Mouse (Mus musculus): ENCODE results near the gene Bcor. TPM values are rescaled to one million over a fixed set of nuclear protein-coding genes. Genes with fewer than 3 reads are reported as not detected.

The Bcor gene
- polyA plus RNA-seq, 1 experiment: 15.8 TPM

DNA sequence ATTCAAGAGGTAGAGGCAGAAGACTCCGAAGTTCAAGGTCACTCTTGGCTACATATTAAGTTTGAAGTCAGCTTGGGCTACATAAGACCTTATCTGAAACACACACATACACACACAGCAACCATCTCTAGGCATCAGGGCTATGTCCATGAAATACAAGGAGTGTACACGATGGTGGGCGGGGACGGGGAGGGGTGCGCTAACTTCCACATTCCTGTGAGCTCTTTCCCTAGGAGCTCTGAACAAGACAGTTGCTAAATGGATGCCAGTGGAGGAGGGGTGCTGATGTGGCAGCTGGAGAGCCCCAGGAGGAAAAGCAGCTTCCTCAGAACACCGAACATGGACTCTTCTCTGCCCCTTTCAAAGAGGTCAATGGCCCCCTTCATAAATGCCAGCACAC, 49.6 kb downstream of the Bcor start:
- no peak overlapping the region for H3K4me3 ChIP-seq (ENCODE audit: low read depth, low read length)
- no peak overlapping the region for H3K27ac ChIP-seq (ENCODE audit: insufficient read depth, low read length)
- H3K36me3 ChIP-seq (ENCODE audit: control insufficient read depth, insufficient read depth, low read length, poor library complexity, severe bottlenecking): no peaks in the 10 kb centered on the region
- no peaks in the 10 kb centered on the region for H3K4me1 ChIP-seq (ENCODE audit: control insufficient read depth, insufficient read depth, low read length)
- TF ChIP-seq CTCF (IDR thresholded peaks at IDR 0.05; ENCODE audit: low read depth, low read length): no peak
- TF ChIP-seq POLR2A (IDR thresholded peaks at IDR 0.05; ENCODE audit: insufficient read depth, low read length): no peak
- TF ChIP-seq EP300 (IDR thresholded peaks at IDR 0.05; ENCODE audit: insufficient read depth, low read depth, low read length): no peak
- H3K27me3 ChIP-seq (ENCODE audit: control insufficient read depth, insufficient read depth, low read length, poor library complexity, severe bottlenecking): no peaks in the 10 kb centered on the region
- H3K9me3 ChIP-seq (replicated peaks; ENCODE audit: control insufficient read depth, insufficient read depth, low read length, poor library complexity, severe bottlenecking): no peaks in the 10 kb centered on the region
- no peak overlapping the region for H3K9ac ChIP-seq (ENCODE audit: low read depth, poor library complexity, severe bottlenecking)

DNA sequence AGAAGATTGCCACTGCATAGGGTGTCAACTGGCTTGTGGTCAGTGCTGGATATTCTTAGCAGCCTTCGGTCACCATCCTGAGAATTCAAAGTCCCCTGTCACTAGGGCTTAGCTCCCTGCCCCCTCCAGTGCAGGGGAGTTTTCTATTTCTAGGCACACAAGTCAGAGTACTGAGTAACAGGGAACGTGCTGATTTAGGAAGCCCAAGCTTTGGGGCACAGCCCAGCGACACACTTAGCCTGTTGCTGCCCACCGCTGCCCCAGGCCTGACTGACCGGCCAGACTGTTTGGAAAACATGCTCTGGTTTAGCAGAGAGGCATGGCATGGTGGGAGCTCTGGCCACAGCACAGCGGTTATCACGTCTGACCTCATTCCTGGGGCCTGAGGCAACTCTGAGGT, 54.8 kb downstream of the Bcor start:
- TF ChIP-seq CTCF (IDR thresholded peaks at IDR 0.05; ENCODE audit: low read depth, low read length) (no peak), EP300 (IDR thresholded peaks at IDR 0.05; ENCODE audit: insufficient read depth, low read depth, low read length) (no peak), POLR2A (IDR thresholded peaks at IDR 0.05; ENCODE audit: insufficient read depth, low read length) (no peak)
- Histone ChIP-seq H3K9ac (ENCODE audit: low read depth, poor library complexity, severe bottlenecking) (no peak overlapping the region), H3K9me3 (replicated peaks; ENCODE audit: control insufficient read depth, insufficient read depth, low read length, poor library complexity, severe bottlenecking) (no peaks in the 10 kb centered on the region), H3K4me1 (ENCODE audit: control insufficient read depth, insufficient read depth, low read length) (no peaks in the 10 kb centered on the region), H3K36me3 (ENCODE audit: control insufficient read depth, insufficient read depth, low read length, poor library complexity, severe bottlenecking) (no peaks in the 10 kb centered on the region), H3K4me3 (ENCODE audit: low read depth, low read length) (no peak overlapping the region), H3K27me3 (ENCODE audit: control insufficient read depth, insufficient read depth, low read length, poor library complexity, severe bottlenecking) (no peaks in the 10 kb centered on the region), H3K27ac (ENCODE audit: insufficient read depth, low read length) (no peak overlapping the region)

DNA sequence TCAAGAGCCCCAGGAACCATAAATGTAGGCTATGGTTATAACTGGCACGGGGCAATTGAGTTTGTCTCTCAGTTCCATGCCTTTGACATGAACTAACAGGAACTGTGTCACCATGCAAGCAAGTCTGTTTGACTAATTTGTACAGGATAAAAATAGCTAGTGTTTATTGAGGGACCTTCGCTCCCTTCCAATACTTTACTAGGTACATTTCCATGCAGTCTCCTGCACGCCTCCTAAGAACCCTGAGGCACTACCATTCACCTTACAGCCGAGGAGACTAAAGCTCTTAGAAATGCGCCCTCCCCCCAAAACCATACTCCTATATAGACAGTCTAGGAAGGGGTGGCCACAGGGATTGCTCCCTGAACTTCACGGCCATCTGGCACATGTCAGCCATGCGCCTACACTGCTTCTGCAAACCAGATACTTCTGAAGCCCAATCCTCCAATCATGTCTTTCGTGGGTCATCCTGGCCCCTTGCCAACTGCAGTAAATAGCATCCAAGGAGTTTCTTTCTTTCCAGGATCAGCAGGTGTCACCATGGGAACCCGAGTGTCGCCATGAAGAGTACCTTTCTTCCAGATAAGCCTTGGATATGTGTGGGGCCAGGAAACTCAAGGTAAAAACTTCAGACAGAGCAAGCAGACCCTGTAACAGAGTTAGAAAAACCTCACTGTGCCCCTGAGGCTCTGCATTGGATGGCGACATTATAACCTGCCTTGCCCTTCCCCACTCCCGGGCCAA, 63.2 kb downstream of the Bcor start:
- H3K9ac ChIP-seq (ENCODE audit: low read depth, poor library complexity, severe bottlenecking): no peak overlapping the region
- peaks cover 3% of the 10 kb centered on the region for H3K27me3 ChIP-seq (ENCODE audit: control insufficient read depth, insufficient read depth, low read length, poor library complexity, severe bottlenecking)
- no peaks in the 10 kb centered on the region for H3K36me3 ChIP-seq (ENCODE audit: control insufficient read depth, insufficient read depth, low read length, poor library complexity, severe bottlenecking)
- H3K4me3 ChIP-seq (ENCODE audit: low read depth, low read length): no peak overlapping the region
- no peak overlapping the region for H3K27ac ChIP-seq (ENCODE audit: insufficient read depth, low read length)
- H3K9me3 ChIP-seq (replicated peaks; ENCODE audit: control insufficient read depth, insufficient read depth, low read length, poor library complexity, severe bottlenecking): no peaks in the 10 kb centered on the region
- TF ChIP-seq POLR2A (IDR thresholded peaks at IDR 0.05; ENCODE audit: insufficient read depth, low read length) (no peak), CTCF (IDR thresholded peaks at IDR 0.05; ENCODE audit: low read depth, low read length) (no peak), EP300 (IDR thresholded peaks at IDR 0.05; ENCODE audit: insufficient read depth, low read depth, low read length) (no peak)
- H3K4me1 ChIP-seq (ENCODE audit: control insufficient read depth, insufficient read depth, low read length): no peaks in the 10 kb centered on the region

DNA sequence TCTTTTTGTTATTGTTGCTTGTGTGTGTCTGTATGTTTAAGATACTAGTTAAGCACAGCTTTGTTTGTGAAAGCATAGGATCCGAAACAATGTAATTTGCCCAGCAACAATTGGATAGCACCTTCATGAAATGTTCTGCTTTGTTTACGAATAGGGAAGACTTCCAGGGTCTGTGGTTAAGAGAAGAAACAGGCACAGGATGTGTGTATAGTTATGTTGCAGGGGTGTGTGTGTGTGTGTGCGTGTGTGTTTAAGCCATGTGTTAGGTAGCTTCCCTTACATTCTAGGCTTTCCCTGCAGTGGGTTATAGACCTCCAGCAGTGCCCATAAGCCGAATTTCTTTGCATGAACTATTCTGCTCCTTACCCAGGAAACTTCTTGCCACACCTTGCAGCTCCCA, 66.8 kb downstream of the Bcor start:
- no peaks in the 10 kb centered on the region for H3K36me3 ChIP-seq (ENCODE audit: control insufficient read depth, insufficient read depth, low read length, poor library complexity, severe bottlenecking)
- H3K4me1 ChIP-seq (ENCODE audit: control insufficient read depth, insufficient read depth, low read length): no peaks in the 10 kb centered on the region
- H3K4me3 ChIP-seq (ENCODE audit: low read depth, low read length): no peak overlapping the region
- no peak overlapping the region for H3K9ac ChIP-seq (ENCODE audit: low read depth, poor library complexity, severe bottlenecking)
- no peak overlapping the region for H3K27ac ChIP-seq (ENCODE audit: insufficient read depth, low read length)
- TF ChIP-seq CTCF (IDR thresholded peaks at IDR 0.05; ENCODE audit: low read depth, low read length): no peak
- TF ChIP-seq POLR2A (IDR thresholded peaks at IDR 0.05; ENCODE audit: insufficient read depth, low read length): no peak
- no peak for TF ChIP-seq EP300 (IDR thresholded peaks at IDR 0.05; ENCODE audit: insufficient read depth, low read depth, low read length)
- no peaks in the 10 kb centered on the region for H3K9me3 ChIP-seq (replicated peaks; ENCODE audit: control insufficient read depth, insufficient read depth, low read length, poor library complexity, severe bottlenecking)
- H3K27me3 ChIP-seq (ENCODE audit: control insufficient read depth, insufficient read depth, low read length, poor library complexity, severe bottlenecking): peaks cover 11% of the 10 kb centered on the region

DNA sequence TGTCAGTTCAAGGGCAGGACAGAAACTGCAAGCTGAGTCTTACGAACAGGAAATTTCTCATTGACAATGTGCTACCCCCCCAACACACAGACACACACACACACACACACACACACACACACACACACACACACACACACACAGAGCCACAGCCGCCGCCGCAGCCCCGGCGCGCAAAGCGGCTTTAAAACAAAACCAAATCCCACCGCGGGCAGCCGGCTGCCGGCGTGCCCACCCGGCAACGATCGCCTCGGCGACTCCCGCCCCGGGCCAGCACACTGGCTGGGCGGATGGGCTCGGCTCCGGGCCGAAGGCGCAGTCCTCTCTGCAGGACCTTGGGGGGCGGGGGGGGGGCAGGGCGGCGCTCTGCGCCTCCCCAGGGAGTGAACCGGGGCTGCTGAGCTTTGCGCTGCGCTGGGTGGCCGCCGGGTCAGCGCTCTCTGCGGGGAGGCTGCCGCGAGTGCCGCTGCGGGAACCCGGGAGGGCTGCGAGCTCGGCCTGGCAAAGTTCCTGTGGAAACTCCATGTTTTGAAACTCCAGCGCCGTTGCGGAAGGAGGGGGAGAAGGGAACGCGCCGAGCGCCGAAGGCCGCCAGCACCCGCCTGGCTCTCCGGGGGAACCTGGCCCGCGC, 68.6 kb downstream of the Bcor start:
- no peak overlapping the region for H3K27ac ChIP-seq (ENCODE audit: insufficient read depth, low read length)
- TF ChIP-seq CTCF (IDR thresholded peaks at IDR 0.05; ENCODE audit: low read depth, low read length) (no peak), EP300 (IDR thresholded peaks at IDR 0.05; ENCODE audit: insufficient read depth, low read depth, low read length) (no peak), POLR2A (IDR thresholded peaks at IDR 0.05; ENCODE audit: insufficient read depth, low read length) (no peak)
- H3K27me3 ChIP-seq (ENCODE audit: control insufficient read depth, insufficient read depth, low read length, poor library complexity, severe bottlenecking): peaks cover 19% of the 10 kb centered on the region
- no peaks in the 10 kb centered on the region for H3K36me3 ChIP-seq (ENCODE audit: control insufficient read depth, insufficient read depth, low read length, poor library complexity, severe bottlenecking)
- H3K4me3 ChIP-seq (ENCODE audit: low read depth, low read length): peak overlapping the region; percentile 31
- peak overlapping the region; percentile 80 for H3K9ac ChIP-seq (ENCODE audit: low read depth, poor library complexity, severe bottlenecking)
- no peaks in the 10 kb centered on the region for H3K9me3 ChIP-seq (replicated peaks; ENCODE audit: control insufficient read depth, insufficient read depth, low read length, poor library complexity, severe bottlenecking)
- no peaks in the 10 kb centered on the region for H3K4me1 ChIP-seq (ENCODE audit: control insufficient read depth, insufficient read depth, low read length)

DNA sequence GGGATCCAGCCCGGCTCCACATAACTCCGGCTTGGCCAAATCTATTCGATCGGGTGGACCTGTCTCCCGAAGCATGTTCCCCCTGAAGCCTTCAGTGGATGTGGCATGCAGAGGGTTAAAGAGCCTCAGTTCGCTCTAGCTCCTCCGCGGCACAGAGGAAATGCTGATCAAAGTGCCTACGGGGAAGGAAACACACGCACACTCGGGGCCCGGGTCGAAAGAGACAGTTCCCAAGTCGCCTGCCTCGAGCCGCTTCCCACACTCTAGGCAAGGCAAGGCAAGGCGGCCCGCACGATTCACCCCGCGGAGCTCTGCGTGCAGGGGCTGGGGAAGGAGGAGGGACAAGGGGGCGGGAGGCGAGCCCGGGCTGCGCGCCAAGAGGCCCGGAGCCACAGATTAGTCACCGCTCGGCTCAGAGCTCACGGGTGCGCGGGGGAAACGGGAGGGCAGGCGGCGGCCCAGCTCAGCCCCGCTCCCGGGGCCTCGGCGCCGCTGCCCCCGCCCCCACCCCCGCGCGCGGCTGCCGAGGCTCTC, 69.2 kb downstream of the Bcor start:
- no peak for TF ChIP-seq POLR2A (IDR thresholded peaks at IDR 0.05; ENCODE audit: insufficient read depth, low read length)
- no peak for TF ChIP-seq EP300 (IDR thresholded peaks at IDR 0.05; ENCODE audit: insufficient read depth, low read depth, low read length)
- TF ChIP-seq CTCF (IDR thresholded peaks at IDR 0.05; ENCODE audit: low read depth, low read length): no peak
- peak overlapping the region; percentile 80 for H3K9ac ChIP-seq (ENCODE audit: low read depth, poor library complexity, severe bottlenecking)
- H3K36me3 ChIP-seq (ENCODE audit: control insufficient read depth, insufficient read depth, low read length, poor library complexity, severe bottlenecking): no peaks in the 10 kb centered on the region
- peaks cover 25% of the 10 kb centered on the region for H3K27me3 ChIP-seq (ENCODE audit: control insufficient read depth, insufficient read depth, low read length, poor library complexity, severe bottlenecking)
- no peak overlapping the region for H3K27ac ChIP-seq (ENCODE audit: insufficient read depth, low read length)
- no peaks in the 10 kb centered on the region for H3K4me1 ChIP-seq (ENCODE audit: control insufficient read depth, insufficient read depth, low read length)
- peak overlapping the region; percentile 31 for H3K4me3 ChIP-seq (ENCODE audit: low read depth, low read length)
- H3K9me3 ChIP-seq (replicated peaks; ENCODE audit: control insufficient read depth, insufficient read depth, low read length, poor library complexity, severe bottlenecking): no peaks in the 10 kb centered on the region

Measured in ES-Bruce4 (cell line).